Mouse (Mus musculus): ENCODE measurements around the gene Sec1.

Sec1 gene

GRCm38 (mm10) chr7:45649351-45649750, 44.9 kb downstream of the Sec1 start:
- ChIA-PET CTCF (interaction anchor here in 2 of 4 experiments (0.5 to 1.4 kb wide), 2 partner anchors 16 to 941 kb away, joined by 4 to 6 read pairs; partner anchors contain the start of gene Fut2 (in 1 of the 2)), POLR2A (interaction anchor here in 2 of 4 experiments (0.6 to 1.7 kb wide), 4 partner anchors 11 to 139 kb away, joined by 3 to 9 read pairs (median 3); partner anchors contain the start of gene Nucb1 (in 1 of the 2))

- CTCF ChIA-PET: interaction anchor here in 2 of 4 experiments (0.6 to 1.3 kb wide), 3 partner anchors 19 to 492 kb away, joined by 3 read pairs; partner anchors contain the start of genes Aldh16a1 (in 1 of the 2) and Fut2 (in 1 of the 2)
- POLR2A ChIA-PET: interaction anchor here in 3 of 4 experiments (0.6 to 6.6 kb wide), 13 partner anchors 8 to 286 kb away, joined by 3 to 71 read pairs (median 3); partner anchors contain the start of genes Ftl1 (in 2 of the 3) and Rasip1 (in 1 of the 3)
Measured at GRCm38 (mm10) chr7:45646671-45647070, 47.5 kb downstream of the Sec1 start.

GRCm38 (mm10) chr7:45645591-45645971, 48.6 kb downstream of the Sec1 start:
- POLR2A ChIA-PET: interaction anchor here in 3 of 4 experiments (0.6 to 6.6 kb wide), 23 partner anchors 9 to 620 kb away, joined by 3 to 71 read pairs (median 6); partner anchors contain the start of genes Fut1 (in 2 of the 3), Fut2 (in 2 of the 3), Rasip1 (in 2 of the 3) and Bcat2 (in 1 of the 3)
- CTCF ChIA-PET: interaction anchor here in 1 of 4 experiments (0.6 to 3.6 kb wide), 3 partner anchors 38 to 155 kb away, joined by 3 to 33 read pairs (median 4); partner anchors contain the start of gene Ntn5

- CTCF ChIA-PET: interaction anchor here in 3 of 4 experiments (0.6 to 3.6 kb wide), 7 partner anchors 12 to 155 kb away, joined by 3 to 33 read pairs (median 7); partner anchors contain the start of gene Ntn5 (in 1 of the 3)
Measured at GRCm38 (mm10) chr7:45644872-45645590, 49.2 kb downstream of the Sec1 start.

GRCm38 (mm10) chr7:45644183-45644582, 50.0 kb downstream of the Sec1 start:
- ChIA-PET POLR2A (interaction anchor here (0.6 to 6.6 kb wide), 108 partner anchors 9 to 691 kb away, joined by 3 to 71 read pairs (median 5); partner anchors contain the start of genes Dbp (in 3 of the 4), Ftl1 (in 3 of the 4), Rasip1 (in 3 of the 4) and Sphk2 (in 3 of the 4)), CTCF (interaction anchor here (0.6 to 3.6 kb wide), 24 partner anchors 9 to 343 kb away, joined by 3 to 33 read pairs (median 4); partner anchors contain the start of genes Gys1 (in 1 of the 4) and Ntn5 (in 1 of the 4))

More at GRCm38 (mm10) chr7:45644872-45645590, 49.2 kb downstream of the Sec1 start:
- POLR2A ChIA-PET: interaction anchor here (0.5 to 6.6 kb wide), 55 partner anchors 8 to 620 kb away, joined by 3 to 71 read pairs (median 7); partner anchors contain the start of genes Rasip1 (in 3 of the 4), Fut1 (in 2 of the 4), Fut2 (in 2 of the 4) and Sphk2 (in 2 of the 4)

- POLR2A ChIA-PET: interaction anchor here (0.6 to 6.6 kb wide), 121 partner anchors 8 to 691 kb away, joined by 3 to 71 read pairs (median 4); partner anchors contain the start of genes Dbp (in 3 of the 4), Ftl1 (in 3 of the 4), Rasip1 (in 3 of the 4) and Sphk2 (in 3 of the 4)
- CTCF ChIA-PET: interaction anchor here (0.6 to 3.6 kb wide), 28 partner anchors 10 to 343 kb away, joined by 3 to 33 read pairs (median 4); partner anchors contain the start of genes Gys1 (in 2 of the 4) and Ntn5 (in 1 of the 4)
Measured at GRCm38 (mm10) chr7:45643441-45644178, 50.6 kb downstream of the Sec1 start.

- CTCF ChIA-PET: interaction anchor here (0.6 to 3.6 kb wide), 10 partner anchors 10 to 342 kb away, joined by 3 to 33 read pairs (median 6); partner anchors contain the start of gene Ntn5 (in 1 of the 4)
- POLR2A ChIA-PET: interaction anchor here (0.6 to 6.6 kb wide), 58 partner anchors 9 to 1155 kb away, joined by 3 to 71 read pairs (median 6); partner anchors contain the start of genes Dbp (in 2 of the 4), Fut2 (in 2 of the 4), Plekha4 (in 2 of the 4) and Ppp1r15a (in 2 of the 4)
Measured at GRCm38 (mm10) chr7:45642503-45643255, 51.5 kb downstream of the Sec1 start.

- CTCF ChIA-PET: no interaction called here
- POLR2A ChIA-PET: interaction anchor here in 3 of 4 experiments (0.7 to 6.6 kb wide), 16 partner anchors 8 to 185 kb away, joined by 3 to 71 read pairs (median 4); partner anchors contain the start of genes Rasip1 (in 2 of the 3), Bcat2 (in 1 of the 3), Ftl1 (in 1 of the 3) and Fut1 (in 1 of the 3)
Measured at GRCm38 (mm10) chr7:45642083-45642482, 52.1 kb downstream of the Sec1 start.

- CTCF ChIA-PET: interaction anchor here in 1 of 4 experiments (0.6 kb wide), 1 partner anchor 11 kb away, joined by 4 read pairs; no protein-coding TSS in a partner anchor
Measured at GRCm38 (mm10) chr7:45641391-45642040, 52.7 kb downstream of the Sec1 start.

GRCm38 (mm10) chr7:45640191-45640957, 53.8 kb downstream of the Sec1 start:
- ChIA-PET CTCF (no interaction called here), POLR2A (interaction anchor here in 3 of 4 experiments (0.7 to 4.9 kb wide), 8 partner anchors 10 to 176 kb away, joined by 3 to 46 read pairs (median 8); partner anchors contain the start of genes Rasip1 (in 3 of the 3) and Fut1 (in 1 of the 3))

More at GRCm38 (mm10) chr7:45641391-45642040, 52.7 kb downstream of the Sec1 start:
- POLR2A ChIA-PET: interaction anchor here in 3 of 4 experiments (0.7 to 6.6 kb wide), 17 partner anchors 8 to 184 kb away, joined by 3 to 71 read pairs (median 4); partner anchors contain the start of genes Rasip1 (in 2 of the 3), Bcat2 (in 1 of the 3), Ftl1 (in 1 of the 3) and Fut1 (in 1 of the 3)

GRCm38 (mm10) chr7:45639561-45640027, 54.6 kb downstream of the Sec1 start, which contains the start of gene Mamstr:
Gene Mamstr (plus strand): TSS chr7:45639977.
- CTCF ChIA-PET: interaction anchor here in 2 of 4 experiments (0.6 to 1.6 kb wide), 4 partner anchors 11 to 211 kb away, joined by 3 to 12 read pairs (median 6); no protein-coding TSS in a partner anchor
- POLR2A ChIA-PET: interaction anchor here (0.6 to 4.6 kb wide), 22 partner anchors 9 to 609 kb away, joined by 3 to 46 read pairs (median 5); partner anchors contain the start of genes Rasip1 (in 3 of the 4), Fam83e (in 2 of the 4), Sphk2 (in 2 of the 4) and Aldh16a1 (in 1 of the 4)

GRCm38 (mm10) chr7:45638623-45639401, 55.4 kb downstream of the Sec1 start:
- POLR2A ChIA-PET: interaction anchor here (0.7 to 4.6 kb wide), 46 partner anchors 8 to 669 kb away, joined by 3 to 46 read pairs (median 4); partner anchors contain the start of genes Rasip1 (in 3 of the 4), Fam83e (in 2 of the 4), Sphk2 (in 2 of the 4) and Aldh16a1 (in 1 of the 4)
- CTCF ChIA-PET: interaction anchor here (0.5 to 1.6 kb wide), 16 partner anchors 9 to 204 kb away, joined by 3 to 12 read pairs (median 4); partner anchors contain the start of gene Gys1 (in 1 of the 4)

- POLR2A ChIA-PET: interaction anchor here in 3 of 4 experiments (0.5 to 5.2 kb wide), 16 partner anchors 9 to 294 kb away, joined by 3 to 28 read pairs (median 6); partner anchors contain the start of genes Ftl1 (in 1 of the 3), Fut1 (in 1 of the 3), Ppfia3 (in 1 of the 3) and Rasip1 (in 1 of the 3)
- CTCF ChIA-PET: interaction anchor here in 3 of 4 experiments (0.5 to 1.5 kb wide), 5 partner anchors 9 to 188 kb away, joined by 3 to 9 read pairs (median 5); no protein-coding TSS in a partner anchor
Measured at GRCm38 (mm10) chr7:45637710-45638109, 56.5 kb downstream of the Sec1 start.

Data from embryonic stem cell, embryonic (primary cell).